Mouse (Mus musculus) testis, adult 2 months (tissue): Measurements from ENCODE around the gene Dnajc15.

ENCODE experiments used
- CTCF ChIP-seq: fragments of 200-500 bp; IDR thresholded peaks from 2 replicates; pipeline ENCODE4 v1.5.1; 2012; ENCODE audit warnings: low read depth, mild to moderate bottlenecking, inconsistent platforms, low read length, moderate library complexity; ENCODE audit not compliant: control insufficient read depth, insufficient read depth, insufficient replicate concordance
- POLR2A ChIP-seq: fragments of 200-500 bp; IDR thresholded peaks from 2 replicates; pipeline ENCODE4 v1.6.1; 2012; ENCODE audit warnings: low read depth, mild to moderate bottlenecking, inconsistent platforms, low read length, moderate library complexity; ENCODE audit not compliant: control insufficient read depth

DNA sequence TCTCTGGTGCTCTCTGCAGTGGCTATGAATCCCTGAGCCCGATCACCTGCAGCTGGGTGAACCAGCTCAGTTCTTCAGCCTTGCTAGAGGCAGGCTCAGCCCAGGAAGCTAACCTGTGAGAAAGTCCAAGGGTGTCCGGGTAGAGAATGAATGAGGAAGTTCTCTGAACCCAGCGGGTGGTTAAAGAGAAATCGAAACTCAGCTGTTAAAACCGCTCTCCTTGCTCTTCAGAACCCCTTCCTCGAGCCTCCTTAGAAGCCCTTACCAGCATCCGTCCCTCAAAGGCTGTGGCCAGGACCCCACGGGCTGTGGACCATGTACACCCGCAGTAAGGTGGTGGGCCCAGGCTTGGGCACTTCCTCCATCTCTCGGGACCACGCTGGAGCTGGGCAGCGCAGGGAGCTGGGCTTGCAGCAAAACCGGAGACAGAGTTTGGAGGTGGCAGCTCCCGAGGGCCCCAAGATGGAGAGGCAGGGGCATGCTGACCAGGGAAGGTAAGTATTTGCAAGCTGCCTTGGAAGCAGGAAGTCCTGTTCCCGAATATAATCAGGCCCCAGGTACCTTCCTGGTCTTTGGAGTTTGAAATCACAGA lies 29.3 kb upstream of the Dnajc15 start, which contains the start of gene Epsti1:
- TF ChIP-seq POLR2A: no peak
- TF ChIP-seq CTCF: no peak
